23 mouse cellular contexts compared by ENCODE assay signal in genomic region chr15:81120946-81121345, GRCm38 (mm10).
DNase-seq lines count a peak whose midpoint lies in the region; TF ChIP-seq lines count a peak whose summit lies in the region.
"Had no signal": no experiment of that assay in that cellular context is flagged by ENCODE, and none has a peak within 500 bp of the region (broad histone marks: within the 10 kb centered on the region; RNA-seq: fewer than 3 reads in every experiment).

No protein-coding gene starts in this region.

- peak overlapping the region; percentile 19 for H3K4me2 ChIP-seq in myocyte (ENCODE audit: low read depth)
- H3K4me2 ChIP-seq: embryonic facial prominence, embryonic 12.5 days; embryonic facial prominence, embryonic 15.5 days; hindbrain, embryonic 12.5 days; hindbrain, embryonic 15.5 days had no signal

- H3K27me3 ChIP-seq in myocyte (ENCODE audit: control insufficient read depth, insufficient read depth, insufficient read length): no peaks in the 10 kb centered on the region
- H3K27me3 ChIP-seq: CH12.LX; embryonic facial prominence, embryonic 12.5 days; embryonic facial prominence, embryonic 15.5 days; hindbrain, embryonic 12.5 days; hindbrain, embryonic 15.5 days; Patski had no signal

- H3K27ac ChIP-seq in layer of hippocampus, adult 2 months: peak overlapping the region; percentile 77
- H3K27ac ChIP-seq: embryonic facial prominence, embryonic 12.5 days; embryonic facial prominence, embryonic 15.5 days; gastrocnemius, adult 2 months; heart, adult 2 months; heart, embryonic 10.5 days; hindbrain, embryonic 12.5 days; hindbrain, embryonic 15.5 days had no signal

- no peak overlapping the region for H3K4me3 ChIP-seq in layer of hippocampus, adult 2 months
- no peak overlapping the region for H3K4me3 ChIP-seq in myocyte
- H3K4me3 ChIP-seq: embryonic facial prominence, embryonic 12.5 days; embryonic facial prominence, embryonic 15.5 days; gastrocnemius, adult 2 months; heart, adult 2 months; heart, embryonic 10.5 days; hindbrain, embryonic 12.5 days; hindbrain, embryonic 15.5 days had no signal

- peak; percentile 61 for DNase-seq in adrenal gland, adult 2 months
- DNase-seq in adrenal gland, adult 18-20 months (ENCODE audit: low spot score in 2 of 2): no peak
- no peak for DNase-seq in layer of hippocampus, adult 2 months (ENCODE audit: low spot score in 2 of 2)
- DNase-seq in layer of hippocampus, adult 18-20 months (ENCODE audit: low spot score in 2 of 2): no peak
- DNase-seq in gastrocnemius, postnatal 14 days: no peak
- DNase-seq: B cell, adult 2 months; cerebellum, adult 18-20 months; cerebellum, adult 9-10 months; cerebellum, postnatal 14 days; forebrain, postnatal 0 days; gastrocnemius, adult 2 months; gastrocnemius, postnatal 25 days; heart, adult 2 months; kidney, adult 11 months; kidney, adult 8-10 months had no signal

- TF ChIP-seq POLR2A in myocyte (IDR thresholded peaks at IDR 0.05; ENCODE audit: insufficient read length, low read depth): no peak

- H3K79me2 ChIP-seq in myocyte (ENCODE audit: control insufficient read depth, insufficient read depth): peaks cover 88% of the 10 kb centered on the region

- no peaks in the 10 kb centered on the region for H3K36me3 ChIP-seq in myocyte (ENCODE audit: control insufficient read depth, insufficient read depth)
- H3K36me3 ChIP-seq: embryonic facial prominence, embryonic 12.5 days; embryonic facial prominence, embryonic 15.5 days had no signal

- no peak overlapping the region for H3ac ChIP-seq in myocyte (ENCODE audit: control insufficient read depth, insufficient read length)

- TF ChIP-seq CTCF in layer of hippocampus, adult 2 months (conservative IDR thresholded peaks at IDR 0.05): no peak

- intact Hi-C loops in gastrocnemius, postnatal 14 days (cut with DNase I; ENCODE audit: low total_unique reads): no loop called here

TF ChIP-seq in myocyte, 11 proteins besides CTCF, POLR2A, EP300 and RAD21:
- TF ChIP-seq TCF12 (IDR thresholded peaks at IDR 0.05; ENCODE audit: insufficient read depth, poor library complexity, severe bottlenecking) (no peak), MYOG (IDR thresholded peaks at IDR 0.05; ENCODE audit: control insufficient read depth in 1 of 3, insufficient read depth in 1 of 3, insufficient read length in 2 of 3, low read depth in 2 of 3) (no peak), POLR2AphosphoS2 (IDR thresholded peaks at IDR 0.05; ENCODE audit: insufficient read length, low read depth) (no peak), USF1 (IDR thresholded peaks at IDR 0.05; ENCODE audit: low read depth) (no peak), CEBPB (IDR thresholded peaks at IDR 0.05; ENCODE audit: insufficient read depth, poor library complexity, severe bottlenecking) (no peak), MYOD1 (IDR thresholded peaks at IDR 0.05; ENCODE audit: control insufficient read depth in 1 of 3, insufficient read length in 2 of 3, low read depth in 2 of 3) (no peak), TCF3 (IDR thresholded peaks at IDR 0.05; ENCODE audit: insufficient read length, low read depth) (no peak), REST (IDR thresholded peaks at IDR 0.05; ENCODE audit: insufficient read depth, insufficient read length) (no peak), MAX (IDR thresholded peaks at IDR 0.05; ENCODE audit: low read depth) (no peak), SRF (IDR thresholded peaks at IDR 0.05; ENCODE audit: control insufficient read depth, insufficient read length, low read depth) (no peak), E2F4 (IDR thresholded peaks at IDR 0.05; ENCODE audit: insufficient read depth) (no peak)
TF ChIP-seq in myocyte: peak in this region for 0.
